Mouse (Mus musculus) myocyte (in vitro differentiated cells): ENCODE measurements at regions not wholly inside any gene's neighbourhood (a gene's known extent, or its start where the extent isn't known, plus 50 kb on each side); places are given as distances from the start of the nearest gene placed in this dataset.

Source experiments
- H3K27me3 ChIP-seq: one replicate; pipeline ENCODE4 v1.6.1; 2011; ENCODE audit not compliant: control insufficient read depth, insufficient read depth, insufficient read length
- H3K36me3 ChIP-seq: one replicate; pipeline ENCODE4 v1.6.1; 2011; ENCODE audit not compliant: control insufficient read depth, insufficient read depth
- H3K4me2 ChIP-seq: one replicate; pipeline ENCODE4 v1.6.1; 2011; ENCODE audit warnings: low read depth, control low read depth
- H3K4me3 ChIP-seq: one replicate; pipeline ENCODE4 v1.5.1; 2011; ENCODE audit warnings: mild to moderate bottlenecking, control low read depth, moderate library complexity
- H3K79me2 ChIP-seq: one replicate; pipeline ENCODE4 v1.6.1; 2011; ENCODE audit not compliant: control insufficient read depth, insufficient read depth
- H3ac ChIP-seq: one replicate; pipeline ENCODE4 v1.6.1; 2011; ENCODE audit not compliant: control insufficient read depth, insufficient read length
- CEBPB ChIP-seq: IDR thresholded peaks from 2 replicates; pipeline ENCODE4 v1.6.1; 2011; ENCODE audit warnings: mild to moderate bottlenecking, moderate library complexity; ENCODE audit not compliant: poor library complexity, insufficient read depth, severe bottlenecking
- E2F4 ChIP-seq: IDR thresholded peaks from one replicate; pipeline ENCODE4 v1.6.1; 2011; ENCODE audit warnings: mild to moderate bottlenecking, control low read depth, moderate library complexity; ENCODE audit not compliant: insufficient read depth
- MAX ChIP-seq: IDR thresholded peaks from one replicate; pipeline ENCODE4 v1.6.1; 2011; ENCODE audit warnings: low read depth, mild to moderate bottlenecking, control low read depth
- MYOD1 ChIP-seq, 3 experiments: IDR thresholded peaks; one replicate each; pipeline ENCODE4 v1.6.1; 2011; ENCODE audit warnings: control low read depth in 2 of 3, low read depth in 2 of 3, mild to moderate bottlenecking in 2 of 3, moderate library complexity in 1 of 3; ENCODE audit not compliant: insufficient read length in 2 of 3, control insufficient read depth in 1 of 3
- MYOG ChIP-seq, 3 experiments: IDR thresholded peaks; one replicate each; pipeline ENCODE4 v1.6.1; 2011; ENCODE audit warnings: control low read depth in 2 of 3, low read depth in 2 of 3, mild to moderate bottlenecking in 2 of 3; ENCODE audit not compliant: insufficient read length in 2 of 3, control insufficient read depth in 1 of 3, insufficient read depth in 1 of 3
- POLR2A ChIP-seq: IDR thresholded peaks from one replicate; pipeline ENCODE4 v1.6.1; 2011; ENCODE audit warnings: low read depth, mild to moderate bottlenecking, control low read depth, moderate library complexity; ENCODE audit not compliant: insufficient read length
- POLR2AphosphoS2 ChIP-seq: IDR thresholded peaks from one replicate; pipeline ENCODE4 v1.6.1; 2011; ENCODE audit warnings: low read depth, control low read depth; ENCODE audit not compliant: insufficient read length
- REST ChIP-seq: IDR thresholded peaks from one replicate; pipeline ENCODE4 v1.6.1; 2011; ENCODE audit warnings: mild to moderate bottlenecking, control low read depth, moderate library complexity; ENCODE audit not compliant: insufficient read depth, insufficient read length
- SRF ChIP-seq: IDR thresholded peaks from one replicate; pipeline ENCODE4 v1.6.1; 2011; ENCODE audit warnings: low read depth; ENCODE audit not compliant: control insufficient read depth, insufficient read length
- TCF12 ChIP-seq: IDR thresholded peaks from one replicate; pipeline ENCODE4 v1.6.1; 2011; ENCODE audit warnings: mild to moderate bottlenecking, control low read depth; ENCODE audit not compliant: poor library complexity, insufficient read depth, severe bottlenecking
- TCF3 ChIP-seq: IDR thresholded peaks from one replicate; pipeline ENCODE4 v1.6.1; 2011; ENCODE audit warnings: low read depth, control low read depth; ENCODE audit not compliant: insufficient read length
- USF1 ChIP-seq: IDR thresholded peaks from one replicate; pipeline ENCODE4 v1.6.1; 2011; ENCODE audit warnings: low read depth, mild to moderate bottlenecking, control low read depth, moderate library complexity

DNA sequence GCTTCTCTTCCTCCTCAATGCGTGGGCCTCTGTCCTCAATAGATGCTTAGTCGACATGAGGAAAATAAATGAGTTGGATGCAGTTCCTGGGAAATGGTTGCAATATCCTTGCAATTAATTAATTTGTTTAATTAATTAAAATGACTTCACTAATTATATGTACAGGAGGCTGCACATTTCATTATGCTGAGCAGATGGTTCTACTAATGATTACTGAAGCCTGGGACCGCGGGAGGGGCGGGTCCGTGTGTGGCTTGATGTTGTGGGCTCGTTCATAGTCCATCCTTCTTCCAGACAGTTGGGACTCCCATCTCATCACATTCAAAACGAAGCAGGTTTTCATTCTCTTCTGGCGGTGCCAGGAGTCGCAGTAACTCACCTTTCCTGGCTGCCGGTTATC lies 114.7 kb upstream of the Mrps10 start:
- TF ChIP-seq E2F4 (no peak), POLR2A (no peak), TCF3 (no peak), MYOD1 (IDR thresholded peaks at IDR 0.05; ENCODE audit: control insufficient read depth in 1 of 3, insufficient read length in 2 of 3, low read depth in 2 of 3) (no peak), POLR2AphosphoS2 (no peak), MAX (no peak), CEBPB (no peak), USF1 (no peak), REST (no peak), TCF12 (no peak), SRF (no peak), MYOG (IDR thresholded peaks at IDR 0.05; ENCODE audit: control insufficient read depth in 1 of 3, insufficient read depth in 1 of 3, insufficient read length in 2 of 3, low read depth in 2 of 3) (no peak)
- H3K4me2 ChIP-seq = no peak overlapping the region
- no peak overlapping the region for H3ac ChIP-seq
- no peaks in the 10 kb centered on the region for H3K79me2 ChIP-seq
- H3K27me3 ChIP-seq = no peaks in the 10 kb centered on the region
- H3K36me3 ChIP-seq = peaks cover 3% of the 10 kb centered on the region
- no peak overlapping the region for H3K4me3 ChIP-seq

DNA sequence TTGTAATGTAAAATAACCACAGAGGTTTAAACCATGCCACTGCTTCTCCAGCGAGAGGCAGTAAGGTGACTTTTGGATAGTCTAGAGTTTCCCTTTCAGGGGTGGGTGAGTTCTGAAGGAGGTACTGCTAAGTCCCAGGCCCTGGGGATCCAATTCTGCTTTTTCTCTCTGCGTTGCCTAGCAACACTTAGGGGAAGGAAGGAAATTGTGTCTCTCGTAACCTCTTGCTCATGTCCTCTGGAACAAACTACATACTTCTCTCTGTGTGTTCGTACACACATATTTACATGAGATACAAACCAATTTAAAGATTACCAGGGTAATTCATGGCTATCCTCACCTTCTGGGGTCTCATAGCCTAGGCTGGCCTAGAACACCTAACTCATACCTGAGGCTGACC lies 118.7 kb upstream of the Mrps10 start:
- H3ac ChIP-seq = no peak overlapping the region
- H3K36me3 ChIP-seq = peaks cover 3% of the 10 kb centered on the region
- H3K79me2 ChIP-seq = no peaks in the 10 kb centered on the region
- H3K4me2 ChIP-seq = no peak overlapping the region
- TF ChIP-seq SRF (no peak), MAX (no peak), TCF3 (no peak), REST (no peak), MYOD1 (IDR thresholded peaks at IDR 0.05; ENCODE audit: control insufficient read depth in 1 of 3, insufficient read length in 2 of 3, low read depth in 2 of 3) (no peak), TCF12 (no peak), USF1 (no peak), CEBPB (no peak), POLR2A (no peak), POLR2AphosphoS2 (no peak), MYOG (IDR thresholded peaks at IDR 0.05; ENCODE audit: control insufficient read depth in 1 of 3, insufficient read depth in 1 of 3, insufficient read length in 2 of 3, low read depth in 2 of 3) (no peak), E2F4 (no peak)
- no peak overlapping the region for H3K4me3 ChIP-seq
- H3K27me3 ChIP-seq = no peaks in the 10 kb centered on the region

DNA sequence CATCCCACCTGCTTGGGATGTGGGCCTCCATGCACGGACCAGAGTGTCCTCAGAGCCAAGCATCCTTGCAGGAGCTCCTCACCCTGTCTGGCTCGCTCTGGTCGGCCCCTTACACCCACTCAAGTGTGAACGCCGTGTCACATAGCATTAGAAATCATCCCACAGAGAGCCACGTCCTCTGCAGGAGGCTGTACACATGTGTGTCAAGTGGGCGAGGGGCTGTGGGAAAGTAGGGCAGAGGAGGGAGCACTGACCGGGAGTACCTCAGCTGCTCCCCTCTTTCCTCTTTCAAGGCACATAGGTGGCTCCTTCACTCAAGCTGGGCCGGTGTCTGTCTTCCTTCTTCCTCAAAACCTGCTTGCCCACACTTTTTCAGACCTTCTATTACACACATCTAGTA lies 119.5 kb upstream of the Mrps10 start:
- Histone ChIP-seq H3K79me2 (no peaks in the 10 kb centered on the region), H3K27me3 (no peaks in the 10 kb centered on the region), H3K36me3 (peaks cover 3% of the 10 kb centered on the region), H3K4me3 (no peak overlapping the region), H3K4me2 (no peak overlapping the region), H3ac (no peak overlapping the region)
- no peak for TF ChIP-seq TCF3
- TF ChIP-seq POLR2AphosphoS2 = no peak
- no peak for TF ChIP-seq E2F4
- TF ChIP-seq MYOG (IDR thresholded peaks at IDR 0.05; ENCODE audit: control insufficient read depth in 1 of 3, insufficient read depth in 1 of 3, insufficient read length in 2 of 3, low read depth in 2 of 3) = no peak
- TF ChIP-seq MYOD1 (IDR thresholded peaks at IDR 0.05; ENCODE audit: control insufficient read depth in 1 of 3, insufficient read length in 2 of 3, low read depth in 2 of 3) = no peak
- TF ChIP-seq TCF12 = no peak
- TF ChIP-seq USF1 = no peak
- TF ChIP-seq MAX = no peak
- no peak for TF ChIP-seq SRF
- TF ChIP-seq POLR2A = no peak
- no peak for TF ChIP-seq REST
- no peak for TF ChIP-seq CEBPB

DNA sequence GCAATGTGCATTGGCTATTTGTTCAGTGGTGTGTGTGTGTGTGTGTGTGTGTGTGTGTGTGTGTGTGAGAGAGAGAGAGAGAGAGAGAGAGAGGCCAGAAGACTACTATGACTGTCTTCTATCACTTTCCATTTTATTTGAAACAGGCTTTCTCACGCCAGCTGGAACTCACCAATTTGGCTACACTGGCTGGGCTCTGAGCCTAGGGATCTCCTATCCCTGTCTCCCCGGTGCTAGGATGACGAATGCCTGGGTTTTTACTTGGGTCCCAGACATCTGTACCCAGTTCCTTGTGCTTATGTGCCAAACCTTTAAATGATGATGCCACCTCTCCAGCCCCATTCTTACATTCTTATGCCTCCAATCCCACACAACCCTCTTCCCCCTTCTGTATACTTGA lies 120.6 kb upstream of the Mrps10 start:
- Histone ChIP-seq H3K36me3 (peaks cover 3% of the 10 kb centered on the region), H3K4me3 (no peak overlapping the region), H3K79me2 (no peaks in the 10 kb centered on the region), H3ac (no peak overlapping the region), H3K4me2 (no peak overlapping the region), H3K27me3 (no peaks in the 10 kb centered on the region)
- TF ChIP-seq MYOD1 (IDR thresholded peaks at IDR 0.05; ENCODE audit: control insufficient read depth in 1 of 3, insufficient read length in 2 of 3, low read depth in 2 of 3) (no peak), USF1 (no peak), E2F4 (no peak)

DNA sequence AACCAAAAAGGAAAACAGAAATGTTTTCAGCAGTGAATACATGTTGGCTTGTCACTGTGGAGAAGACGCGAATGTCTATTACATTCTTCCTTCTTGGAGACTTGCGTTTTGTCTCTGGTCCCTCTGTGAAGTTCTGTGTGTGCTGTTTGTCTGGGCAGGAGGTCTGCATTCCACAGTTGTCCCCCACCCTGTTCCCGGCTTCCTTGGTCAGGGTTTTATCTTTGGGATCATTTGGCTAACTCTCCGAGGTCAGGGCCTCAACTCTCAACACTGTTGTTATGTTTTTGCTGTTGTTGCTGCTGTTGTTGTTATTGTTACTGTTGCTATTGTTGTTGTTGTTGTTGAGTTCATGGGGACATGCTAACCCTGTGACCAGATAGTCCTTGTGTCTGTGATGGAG lies 121.2 kb upstream of the Mrps10 start:
- no peaks in the 10 kb centered on the region for H3K79me2 ChIP-seq
- H3ac ChIP-seq = no peak overlapping the region
- no peak overlapping the region for H3K4me2 ChIP-seq
- TF ChIP-seq MAX (no peak), POLR2A (no peak), REST (no peak), MYOG (IDR thresholded peaks at IDR 0.05; ENCODE audit: control insufficient read depth in 1 of 3, insufficient read depth in 1 of 3, insufficient read length in 2 of 3, low read depth in 2 of 3) (no peak), E2F4 (no peak), USF1 (no peak), SRF (no peak), MYOD1 (IDR thresholded peaks at IDR 0.05; ENCODE audit: control insufficient read depth in 1 of 3, insufficient read length in 2 of 3, low read depth in 2 of 3) (no peak), TCF3 (no peak), CEBPB (no peak), POLR2AphosphoS2 (no peak), TCF12 (no peak)
- no peaks in the 10 kb centered on the region for H3K27me3 ChIP-seq
- H3K4me3 ChIP-seq = no peak overlapping the region
- H3K36me3 ChIP-seq = peaks cover 3% of the 10 kb centered on the region
